Mouse (Mus musculus) embryonic facial prominence, embryonic 10.5 days (tissue): Measurements from ENCODE around the gene Olfr896-ps1. TPM values are rescaled to one million over a fixed set of nuclear protein-coding genes. Genes with fewer than 3 reads are reported as not detected.

Source experiments
- DNase-seq: peaks from one replicate; pipeline ENCODE4 v3.0.0-alpha.2; 2017; ENCODE audit warnings: low spot score
- H3K27ac ChIP-seq: fragments of 300-500 bp; sonication (generic); replicated peaks from 2 replicates; pipeline ENCODE4 v1.5.1; 2016; ENCODE audit warnings: mild to moderate bottlenecking
- H3K27me3 ChIP-seq: fragments of 300-500 bp; sonication (generic); replicated peaks from 2 replicates; pipeline ENCODE4 v1.6.1; 2016; ENCODE audit warnings: low read depth, mild to moderate bottlenecking; ENCODE audit not compliant: poor library complexity, severe bottlenecking
- H3K36me3 ChIP-seq: fragments of 300-500 bp; sonication (generic); replicated peaks from 2 replicates; pipeline ENCODE4 v1.6.1; 2016; ENCODE audit warnings: mild to moderate bottlenecking, moderate library complexity
- H3K4me1 ChIP-seq: fragments of 300-500 bp; sonication (generic); 2 replicates; pipeline ENCODE4 v1.6.1; 2016
- H3K4me3 ChIP-seq: fragments of 300-500 bp; sonication (generic); 2 replicates; pipeline ENCODE4 v1.5.1; 2016; ENCODE audit warnings: mild to moderate bottlenecking, moderate library complexity
- H3K9me3 ChIP-seq: fragments of 300-500 bp; sonication (generic); 2 replicates; pipeline ENCODE4 v1.6.1; 2016; ENCODE audit warnings: mild to moderate bottlenecking
- WGBS: fragments of 180-500 bp; shearing (Covaris S2); methylation state at CpG from one replicate; pipeline ENCODE4 v1.1.7; 2016; 5-methylcytosine and 5-hydroxymethylcytosine counted together
- polyA plus RNA-seq: library from polyadenylated mRNA; unstranded; fragments of >200 nt; fragmentation: Nextera tagmentation; extraction: Ambion mirVana; gene quantifications from 2 replicates; pipeline ENCODE4 v1.2.1, GENCODE M21; 2016

The Olfr896-ps1 gene
- not detected in 2 replicates for polyA plus RNA-seq

GRCm38 (mm10) chr9:38290807-38291206 is at the start of gene Olfr896-ps1:
Gene Olfr896-ps1, plus strand, starts transcription at chr9:38291107.
- no peaks in the 10 kb centered on the region for H3K9me3 ChIP-seq
- DNase-seq = no peak
- no peaks in the 10 kb centered on the region for H3K4me1 ChIP-seq
- no peak within 1 kb of the TSS for H3K4me3 ChIP-seq
- H3K27ac ChIP-seq = no peak within 1 kb of the TSS
- WGBS = 83% methylated on average over 1 of the region's 1 CpGs
- H3K27me3 ChIP-seq = no peaks in the 10 kb centered on the region
- H3K36me3 ChIP-seq = no peaks in the 10 kb centered on the region

DNA sequence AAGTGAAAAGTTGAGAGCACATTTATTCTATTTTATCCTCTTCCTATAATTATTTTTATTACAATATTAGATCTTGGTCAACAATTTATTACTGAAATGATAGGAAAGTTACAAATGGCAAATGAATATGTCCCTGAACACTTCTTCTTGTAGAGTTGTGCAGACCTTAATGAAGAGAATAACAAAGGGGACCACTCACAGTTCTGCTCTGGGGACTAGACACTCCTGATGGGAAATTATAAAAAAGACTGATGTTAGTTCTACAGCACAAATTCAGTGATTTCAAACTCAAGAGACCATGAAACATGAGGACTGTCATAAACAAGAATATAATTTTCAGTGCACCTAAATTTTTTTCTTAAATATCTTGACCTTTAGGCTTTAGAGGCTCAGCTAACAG is 38.4 kb upstream of the Olfr896-ps1 start, which contains the start of gene Olfr143:
Gene Olfr143 (plus strand): TSS at position 301 of the 400 bp plus-strand sequence.
- no peak within 1 kb of the TSS for H3K4me3 ChIP-seq
- no peaks in the 10 kb centered on the region for H3K9me3 ChIP-seq
- H3K4me1 ChIP-seq = no peaks in the 10 kb centered on the region
- no peaks in the 10 kb centered on the region for H3K27me3 ChIP-seq
- no peak within 1 kb of the TSS for H3K27ac ChIP-seq
- DNase-seq = no peak
- no peaks in the 10 kb centered on the region for H3K36me3 ChIP-seq

DNA sequence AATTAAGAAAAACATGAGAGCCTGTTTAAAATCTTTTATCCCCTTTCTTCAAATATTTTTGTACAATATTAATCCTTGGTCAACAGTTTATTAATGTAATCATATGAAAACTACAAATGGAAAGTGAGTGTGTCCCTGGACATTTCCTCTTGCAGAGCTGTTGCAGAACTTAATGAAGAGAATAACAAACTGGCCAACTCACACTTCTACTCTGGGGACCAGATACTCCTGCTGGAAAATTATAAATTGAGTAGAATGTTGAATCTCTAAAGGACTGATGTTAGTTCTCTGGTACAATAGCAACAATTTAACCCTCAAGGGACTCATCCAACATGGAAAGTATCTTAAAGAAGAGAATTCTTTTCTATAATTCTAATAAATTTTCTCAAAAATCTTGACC is 23.4 kb upstream of the Olfr896-ps1 start, which contains the start of gene Olfr895:
Gene Olfr895 (plus strand): TSS at position 301 of the 400 bp plus-strand sequence.
- no peak within 1 kb of the TSS for H3K27ac ChIP-seq
- no peaks in the 10 kb centered on the region for H3K27me3 ChIP-seq
- H3K4me3 ChIP-seq = no peak within 1 kb of the TSS
- H3K36me3 ChIP-seq = no peaks in the 10 kb centered on the region
- no peak for DNase-seq
- no peaks in the 10 kb centered on the region for H3K4me1 ChIP-seq
- H3K9me3 ChIP-seq = no peaks in the 10 kb centered on the region

DNA sequence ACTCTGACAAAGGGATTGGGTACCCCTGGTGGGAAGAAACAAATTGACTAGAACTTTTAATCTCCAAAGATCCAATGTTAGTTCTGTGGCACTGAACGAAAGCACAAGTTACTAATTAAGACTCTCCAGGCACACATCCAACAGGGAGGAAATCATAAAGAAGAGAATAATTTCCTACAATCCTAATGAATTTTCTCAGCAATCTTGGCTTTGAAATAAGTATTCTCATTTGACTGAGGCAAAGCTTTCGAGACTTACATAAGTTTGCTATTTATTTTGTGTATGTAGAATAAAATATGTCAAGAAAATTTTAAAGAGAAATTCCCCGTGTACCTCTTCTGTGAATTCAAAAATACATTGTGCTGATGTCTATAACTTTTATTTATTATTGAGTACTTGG is 37.9 kb downstream of the Olfr896-ps1 start, which contains the start of gene Olfr25:
Gene Olfr25 (plus strand): TSS at position 301 of the 400 bp plus-strand sequence.
- Histone ChIP-seq H3K4me3 (no peak within 1 kb of the TSS), H3K4me1 (no peaks in the 10 kb centered on the region), H3K36me3 (no peaks in the 10 kb centered on the region), H3K27ac (no peak within 1 kb of the TSS), H3K9me3 (no peaks in the 10 kb centered on the region), H3K27me3 (no peaks in the 10 kb centered on the region)
- no peak for DNase-seq
- 81% methylated on average over 3 of the region's 3 CpGs for WGBS

Other genes with a start within 250 kb of the Olfr896-ps1 start
- not detected in 2 replicates for gene Olfr884, start 244.6 kb upstream of the Olfr896-ps1 start, polyA plus RNA-seq
- gene Olfr885, start 229.8 kb upstream of the Olfr896-ps1 start, polyA plus RNA-seq = not detected in 2 replicates
- not detected in 2 replicates for gene Olfr887, start 207.0 kb upstream of the Olfr896-ps1 start, polyA plus RNA-seq
- not detected in 2 replicates for gene Olfr888, start 183.0 kb upstream of the Olfr896-ps1 start, polyA plus RNA-seq
- 0.19 and 0.26 TPM in 2 replicates for gene Olfr889, start 175.9 kb upstream of the Olfr896-ps1 start, polyA plus RNA-seq
- gene Olfr890, start 148.6 kb upstream of the Olfr896-ps1 start, polyA plus RNA-seq = not detected in 2 replicates
- not detected in 2 replicates for gene Olfr891, start 110.3 kb upstream of the Olfr896-ps1 start, polyA plus RNA-seq
- not detected in 2 replicates for gene Olfr893, start 82.7 kb upstream of the Olfr896-ps1 start, polyA plus RNA-seq
- gene Olfr894, start 73.1 kb upstream of the Olfr896-ps1 start, polyA plus RNA-seq = not detected in 2 replicates
- not detected in 2 replicates for gene Olfr143, start 38.3 kb upstream of the Olfr896-ps1 start, polyA plus RNA-seq
- not detected in 2 replicates for gene Olfr895, start 23.3 kb upstream of the Olfr896-ps1 start, polyA plus RNA-seq
- not detected in 2 replicates for gene Olfr25, start 38.0 kb downstream of the Olfr896-ps1 start, polyA plus RNA-seq
- gene Olfr898, start 57.3 kb downstream of the Olfr896-ps1 start, polyA plus RNA-seq = not detected in 2 replicates
- not detected in 2 replicates for gene Olfr250, start 75.8 kb downstream of the Olfr896-ps1 start, polyA plus RNA-seq
- not detected in 2 replicates for gene Olfr251, start 86.0 kb downstream of the Olfr896-ps1 start, polyA plus RNA-seq
- gene Olfr147, start 110.6 kb downstream of the Olfr896-ps1 start, polyA plus RNA-seq = not detected in 2 replicates
- gene Olfr901, start 138.3 kb downstream of the Olfr896-ps1 start, polyA plus RNA-seq = not detected in 2 replicates
- not detected in 2 replicates for gene Olfr902, start 156.5 kb downstream of the Olfr896-ps1 start, polyA plus RNA-seq
- not detected in 2 replicates for gene Olfr904, start 172.0 kb downstream of the Olfr896-ps1 start, polyA plus RNA-seq
- not detected in 2 replicates for gene Olfr905, start 180.0 kb downstream of the Olfr896-ps1 start, polyA plus RNA-seq
- not detected in 2 replicates for gene Olfr906, start 196.0 kb downstream of the Olfr896-ps1 start, polyA plus RNA-seq
- gene Olfr907, start 204.7 kb downstream of the Olfr896-ps1 start, polyA plus RNA-seq = not detected in 2 replicates
- gene Olfr911-ps1, start 230.5 kb downstream of the Olfr896-ps1 start, polyA plus RNA-seq = not detected in 2 replicates
- gene Olfr910, start 246.7 kb downstream of the Olfr896-ps1 start, polyA plus RNA-seq = not detected in 2 replicates